Mouse (Mus musculus) liver, postnatal 0 days (tissue): ENCODE measurements around the gene Tent5a. TPM values are rescaled to one million over a fixed set of nuclear protein-coding genes. Genes with fewer than 3 reads are reported as not detected.

Experiments
- ATAC-seq: fragments of 200-750 bp; cut with Nextera tagmentation; 2 replicates; pipeline ENCODE4 v1.8.0; 2017; ENCODE audit warnings: mild to moderate bottlenecking, moderate library complexity
- DNase-seq: peaks from one replicate; pipeline ENCODE4 v3.0.0-alpha.2; 2016
- H3K27ac ChIP-seq: fragments of 300-500 bp; sonication (generic); 2 replicates; pipeline ENCODE4 v1.5.1; 2014; ENCODE audit warnings: antibody characterized with exemption, moderate library complexity, mild to moderate bottlenecking, low read depth
- H3K27me3 ChIP-seq: fragments of 300-500 bp; sonication (generic); 2 replicates; pipeline ENCODE4 v1.6.1; 2014; ENCODE audit warnings: low read length, control low read depth, mixed read lengths; ENCODE audit not compliant: insufficient read depth
- H3K36me3 ChIP-seq: fragments of 300-500 bp; sonication (generic); replicated peaks from 2 replicates; pipeline ENCODE4 v1.6.1; 2014; ENCODE audit warnings: mild to moderate bottlenecking, control low read depth, low read length, moderate library complexity, mixed read lengths; ENCODE audit not compliant: insufficient read depth
- H3K4me1 ChIP-seq: fragments of 300-500 bp; sonication (generic); 2 replicates; pipeline ENCODE4 v1.6.1; 2014; ENCODE audit warnings: antibody characterized with exemption, mild to moderate bottlenecking, control low read depth; ENCODE audit not compliant: insufficient read depth
- H3K4me2 ChIP-seq: fragments of 300-500 bp; sonication (generic); 2 replicates; pipeline ENCODE4 v1.6.1; 2014; ENCODE audit warnings: low read depth, mild to moderate bottlenecking, low read length, moderate library complexity, mixed read lengths
- H3K4me3 ChIP-seq: fragments of 300-500 bp; sonication (generic); 2 replicates; pipeline ENCODE4 v1.5.1; 2014; ENCODE audit warnings: low read depth, low read length
- H3K9ac ChIP-seq: fragments of 300-500 bp; sonication (generic); replicated peaks from 2 replicates; pipeline ENCODE4 v1.6.1; 2014; ENCODE audit warnings: mild to moderate bottlenecking, moderate library complexity
- H3K9me3 ChIP-seq: fragments of 300-500 bp; sonication (generic); 2 replicates; pipeline ENCODE4 v1.6.1; 2016; ENCODE audit warnings: mild to moderate bottlenecking, control low read depth, low read length, mixed read lengths
- CTCF ChIP-seq: sonication (generic); IDR thresholded peaks from 2 replicates; pipeline ENCODE4 v1.5.1; 2016; ENCODE audit warnings: antibody characterized with exemption, low read depth
- EP300 ChIP-seq: IDR thresholded peaks from 2 replicates; pipeline ENCODE4 v1.6.1; 2016; ENCODE audit warnings: antibody characterized with exemption, low read depth, mild to moderate bottlenecking
- WGBS: fragments of 180-500 bp; shearing (Covaris S2); extraction: QIAGEN DNeasy Blood & Tissue Kit; methylation state at CpG from one replicate; pipeline ENCODE4 v1.1.7; 2014; ENCODE audit not compliant: insufficient replicate concordance; 5-methylcytosine and 5-hydroxymethylcytosine counted together
- polyA plus RNA-seq: library from polyadenylated mRNA; unstranded; fragments of >200 nt; fragmentation: Nextera tagmentation; extraction: Ambion mirVana; gene quantifications from 2 replicates; pipeline ENCODE4 v1.2.1, GENCODE M21; 2015

Gene Tent5a
- polyA plus RNA-seq, 1 experiment from 2014 or later, result 22.3 TPM

GRCm38 (mm10) chr9:85331521-85331920 is 4.4 kb upstream of the Tent5a start:
- Histone ChIP-seq H3K27me3 (no peaks in the 10 kb centered on the region), H3K4me1 (no peaks in the 10 kb centered on the region), H3K9me3 (no peaks in the 10 kb centered on the region), H3K27ac (no peak overlapping the region), H3K4me3 (no peak overlapping the region), H3K4me2 (no peak overlapping the region), H3K36me3 (no peaks in the 10 kb centered on the region), H3K9ac (no peak overlapping the region)
- 70% methylated on average over 2 of the region's 2 CpGs for WGBS
- TF ChIP-seq CTCF (no peak), EP300 (no peak)
- no peak for ATAC-seq
- no peak for DNase-seq

- Histone ChIP-seq H3K4me1 (no peaks in the 10 kb centered on the region; the same call in 1 of the 2 replicates), H3K36me3 (peaks cover 4% of the 10 kb centered on the region; the same call in 1 of the 2 replicates), H3K9ac (peak overlapping the region; percentile 77), H3K27me3 (no peaks in the 10 kb centered on the region), H3K27ac (peak overlapping the region; percentile 94), H3K9me3 (no peaks in the 10 kb centered on the region), H3K4me3 (peak overlapping the region; percentile 87), H3K4me2 (peak overlapping the region; percentile 91)
- DNase-seq (peak; percentile 92), ATAC-seq (peak; percentile 33)
- TF ChIP-seq CTCF (peak; percentile 99), EP300 (no peak)
- WGBS, result 1% methylated on average over 16 of the region's 16 CpGs
These were observed 1.1 kb upstream of the Tent5a start for GRCm38 (mm10) chr9:85328259-85328658.

- H3K4me2 ChIP-seq, result peak overlapping the region; percentile 91
- H3K27me3 ChIP-seq, result no peaks in the 10 kb centered on the region
- ATAC-seq, result peak; percentile 57
- peak; percentile 76 for DNase-seq
- H3K9ac ChIP-seq, result peak overlapping the region; percentile 77
- TF ChIP-seq CTCF (no peak), EP300 (no peak)
- H3K27ac ChIP-seq, result peak overlapping the region; percentile 94
- no peaks in the 10 kb centered on the region; the same call in 1 of the 2 replicates for H3K4me1 ChIP-seq
- 2% methylated on average over 78 of the region's 88 CpGs for WGBS
- peaks cover 4% of the 10 kb centered on the region; the same call in 1 of the 2 replicates for H3K36me3 ChIP-seq
- no peaks in the 10 kb centered on the region for H3K9me3 ChIP-seq
- H3K4me3 ChIP-seq, result peak overlapping the region; percentile 87
These were observed 581 bp downstream of the Tent5a start for GRCm38 (mm10) chr9:85326292-85327241.

- no peaks in the 10 kb centered on the region for H3K9me3 ChIP-seq
- DNase-seq (peak; percentile 39), ATAC-seq (no peak)
- H3K9ac ChIP-seq, result peak overlapping the region; percentile 77
- TF ChIP-seq EP300 (no peak), CTCF (peak; percentile 29; the same call in 1 of the 2 replicates)
- peak overlapping the region; percentile 91 for H3K4me2 ChIP-seq
- H3K36me3 ChIP-seq, result peaks cover 4% of the 10 kb centered on the region; the same call in 1 of the 2 replicates
- no peaks in the 10 kb centered on the region for H3K27me3 ChIP-seq
- WGBS, result 21% methylated on average over 17 of the region's 17 CpGs
- peak overlapping the region; percentile 87 for H3K4me3 ChIP-seq
- peak overlapping the region; percentile 30 for H3K27ac ChIP-seq
- H3K4me1 ChIP-seq, result peaks cover 3% of the 10 kb centered on the region; the same call in 1 of the 2 replicates
These were observed 1.8 kb downstream of the Tent5a start for GRCm38 (mm10) chr9:85325201-85325868.

- Histone ChIP-seq H3K27ac (peak overlapping the region; percentile 30), H3K4me2 (peak overlapping the region; percentile 91), H3K27me3 (no peaks in the 10 kb centered on the region), H3K9me3 (no peaks in the 10 kb centered on the region), H3K4me1 (peaks cover 3% of the 10 kb centered on the region; the same call in 1 of the 2 replicates), H3K9ac (peak overlapping the region; percentile 77), H3K4me3 (peak overlapping the region; percentile 87), H3K36me3 (peaks cover 4% of the 10 kb centered on the region; the same call in 1 of the 2 replicates)
- DNase-seq (peak; percentile 23), ATAC-seq (no peak)
- TF ChIP-seq CTCF (no peak), EP300 (no peak)
- 47% methylated on average over 11 of the region's 11 CpGs for WGBS
These were observed 2.8 kb downstream of the Tent5a start for GRCm38 (mm10) chr9:85324158-85324875.
